Comparison of ENCODE assay signal across 17 mouse cellular contexts in the genomic region with DNA sequence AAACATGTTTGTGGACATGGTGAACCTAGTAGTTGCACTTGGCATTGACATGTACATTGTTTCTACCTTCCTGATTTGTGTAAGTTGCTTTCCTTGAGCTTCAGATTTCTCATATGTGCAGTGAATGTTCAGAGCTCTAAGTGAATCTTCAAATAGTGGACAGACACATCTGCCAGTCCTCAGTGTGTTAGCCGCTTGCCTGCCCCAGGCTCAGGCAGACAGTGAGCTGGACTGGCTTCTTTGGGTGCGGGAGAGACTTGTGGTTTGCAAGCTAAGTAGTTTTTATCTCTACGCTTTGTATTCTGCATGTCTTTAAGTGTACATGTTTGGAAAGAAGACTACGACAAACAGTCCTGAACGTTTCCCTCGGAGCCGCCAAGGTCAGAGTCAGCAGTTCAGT. TPM values are rescaled to one million over a fixed set of nuclear protein-coding genes. Genes with fewer than 3 reads are reported as not detected.
DNase-seq lines count a peak whose midpoint lies in the region; ATAC-seq and TF ChIP-seq lines count a peak whose summit lies in the region.
"Had no signal": no experiment of that assay in that cellular context is flagged by ENCODE, and none has a peak within 500 bp of the region (broad histone marks: within the 10 kb centered on the region; RNA-seq: fewer than 3 reads in every experiment).

No protein-coding gene starts in this region.

- no peak for TF ChIP-seq EP300 in liver, postnatal 0 days (IDR thresholded peaks at IDR 0.05; ENCODE audit: low read depth)

- H3K4me3 ChIP-seq in heart, embryonic 15.5 days, result no peak overlapping the region
- no peak overlapping the region for H3K4me3 ChIP-seq in lung, embryonic 15.5 days
- H3K4me3 ChIP-seq in liver, embryonic 11.5 days (ENCODE audit: low read depth, low read length), result no peak overlapping the region
- 0 out of 2 replicates have a peak overlapping the region, but pooled peaks have one; percentile 4 for H3K4me3 ChIP-seq in liver, postnatal 0 days (ENCODE audit: low read depth, low read length)
- H3K4me3 ChIP-seq in left cerebral cortex, adult 2 months, result no peak overlapping the region
- H3K4me3 ChIP-seq: embryonic facial prominence, embryonic 13.5 days; hindbrain, embryonic 12.5 days; midbrain, embryonic 15.5 days had no signal

- H3K4me2 ChIP-seq in heart, embryonic 15.5 days, result no peak overlapping the region
- H3K4me2 ChIP-seq in lung, embryonic 15.5 days, result no peak overlapping the region
- peak overlapping the region; percentile 26 for H3K4me2 ChIP-seq in liver, embryonic 11.5 days
- H3K4me2 ChIP-seq in liver, postnatal 0 days (ENCODE audit: low read depth, low read length), result peak overlapping the region; percentile 53
- H3K4me2 ChIP-seq: hindbrain, embryonic 12.5 days; midbrain, embryonic 15.5 days had no signal

- H3K9ac ChIP-seq in heart, embryonic 15.5 days, result no peak overlapping the region
- H3K9ac ChIP-seq in lung, embryonic 15.5 days, result no peak overlapping the region
- no peak overlapping the region for H3K9ac ChIP-seq in liver, embryonic 11.5 days (ENCODE audit: low read depth, low read length)
- peak overlapping the region; percentile 34; the same call in 1 of the 2 replicates for H3K9ac ChIP-seq in liver, postnatal 0 days (replicated peaks)
- H3K9ac ChIP-seq: embryonic facial prominence, embryonic 13.5 days; hindbrain, embryonic 12.5 days; midbrain, embryonic 15.5 days had no signal

- intact Hi-C loops in left cerebral cortex, adult 2 months (cut with DNase I), result no loop called here

- H3K27me3 ChIP-seq in heart, embryonic 15.5 days, result no peaks in the 10 kb centered on the region
- no peaks in the 10 kb centered on the region for H3K27me3 ChIP-seq in lung, embryonic 15.5 days
- no peaks in the 10 kb centered on the region for H3K27me3 ChIP-seq in liver, embryonic 11.5 days (replicated peaks; ENCODE audit: control insufficient read depth, insufficient read depth, low read length)
- H3K27me3 ChIP-seq in liver, postnatal 0 days (ENCODE audit: insufficient read depth, low read length), result no peaks in the 10 kb centered on the region
- H3K27me3 ChIP-seq: embryonic facial prominence, embryonic 13.5 days; hindbrain, embryonic 12.5 days; midbrain, embryonic 15.5 days; Patski had no signal

- WGBS in heart, embryonic 15.5 days, result 64% methylated on average over 7 of the region's 7 CpGs
- WGBS in lung, embryonic 15.5 days, result 39% methylated on average over 7 of the region's 7 CpGs
- 63% methylated on average over 7 of the region's 7 CpGs for WGBS in liver, embryonic 11.5 days
- 36% methylated on average over 7 of the region's 7 CpGs for WGBS in liver, postnatal 0 days (ENCODE audit: insufficient replicate concordance)

- H3K9me3 ChIP-seq in heart, embryonic 15.5 days (replicated peaks), result no peaks in the 10 kb centered on the region
- H3K9me3 ChIP-seq in lung, embryonic 15.5 days, result no peaks in the 10 kb centered on the region
- H3K9me3 ChIP-seq in liver, embryonic 11.5 days (ENCODE audit: control insufficient read depth, low read length), result no peaks in the 10 kb centered on the region
- no peaks in the 10 kb centered on the region for H3K9me3 ChIP-seq in liver, postnatal 0 days (ENCODE audit: low read length)
- H3K9me3 ChIP-seq: embryonic facial prominence, embryonic 13.5 days; hindbrain, embryonic 12.5 days; midbrain, embryonic 15.5 days had no signal

- TF ChIP-seq CTCF in liver, postnatal 0 days (IDR thresholded peaks at IDR 0.05; ENCODE audit: low read depth), result no peak
- TF ChIP-seq CTCF in left cerebral cortex, adult 2 months (IDR thresholded peaks at IDR 0.05), result no peak

- H3K27ac ChIP-seq in heart, embryonic 15.5 days, result peak overlapping the region; percentile 28; the same call in 1 of the 2 replicates
- peak overlapping the region; percentile 38 for H3K27ac ChIP-seq in lung, embryonic 15.5 days
- peak overlapping the region; percentile 16; the same call in 1 of the 2 replicates for H3K27ac ChIP-seq in liver, embryonic 11.5 days (ENCODE audit: low read depth, low read length)
- H3K27ac ChIP-seq in liver, postnatal 0 days (ENCODE audit: low read depth), result peak overlapping the region; percentile 74
- no peak overlapping the region for H3K27ac ChIP-seq in left cerebral cortex, adult 2 months
- H3K27ac ChIP-seq: embryonic facial prominence, embryonic 13.5 days; hindbrain, embryonic 12.5 days; macrophage; midbrain, embryonic 15.5 days had no signal

- H3K4me1 ChIP-seq in heart, embryonic 15.5 days (replicated peaks), result peaks cover 85% of the 10 kb centered on the region
- peaks cover 69% of the 10 kb centered on the region for H3K4me1 ChIP-seq in lung, embryonic 15.5 days
- peaks cover 85% of the 10 kb centered on the region for H3K4me1 ChIP-seq in liver, embryonic 11.5 days (replicated peaks; ENCODE audit: control insufficient read depth, insufficient read depth, low read length)
- peaks cover 66% of the 10 kb centered on the region for H3K4me1 ChIP-seq in liver, postnatal 0 days (ENCODE audit: insufficient read depth)

- ATAC-seq in heart, embryonic 15.5 days (replicated peaks; ENCODE audit: insufficient number of reproducible peaks, insufficient read depth, low FRiP score, low read depth), result no peak
- no peak for ATAC-seq in lung, embryonic 15.5 days (ENCODE audit: borderline replicate concordance, extremely low read depth, low FRiP score, low TSS enrichment)
- ATAC-seq in liver, embryonic 11.5 days (replicated peaks; ENCODE audit: low FRiP score), result no peak
- ATAC-seq in liver, postnatal 0 days, result no peak
- ATAC-seq: forebrain, embryonic 14.5 days; midbrain, embryonic 15.5 days; Patski had no signal

- no peaks in the 10 kb centered on the region for H3K36me3 ChIP-seq in heart, embryonic 15.5 days
- no peaks in the 10 kb centered on the region for H3K36me3 ChIP-seq in lung, embryonic 15.5 days
- H3K36me3 ChIP-seq in liver, embryonic 11.5 days (ENCODE audit: control insufficient read depth, insufficient read depth, low read length), result no peaks in the 10 kb centered on the region
- no peaks in the 10 kb centered on the region for H3K36me3 ChIP-seq in liver, postnatal 0 days (replicated peaks; ENCODE audit: insufficient read depth, low read length)
- H3K36me3 ChIP-seq: embryonic facial prominence, embryonic 13.5 days; hindbrain, embryonic 12.5 days; midbrain, embryonic 15.5 days had no signal

- DNase-seq in heart, adult 9 months (ENCODE audit: low spot score in 2 of 2), result no peak
- no peak for DNase-seq in lung, postnatal 10 days
- DNase-seq in liver, embryonic 11.5 days (ENCODE audit: low spot score), result no peak
- DNase-seq in liver, postnatal 0 days, result no peak
- no peak for DNase-seq in B cell, adult 2 months
- no peak for DNase-seq in left cerebral cortex, adult 2 months (ENCODE audit: extremely low spot score in 1 of 2, low spot score in 2 of 2)
- DNase-seq: cerebellum, adult 18-20 months; kidney, postnatal 4 days; right cerebral cortex, postnatal 14 days had no signal

RNA-seq across cellular contexts. Expression of a gene that starts 13.9 kb away (rescaled TPM):
- 49.9 and 57.6 TPM in 2 replicates for polyA plus RNA-seq in heart, embryonic 15.5 days (2015; fragmentation: Nextera tagmentation; extraction: Ambion mirVana)
- 49.8 and 57.2 TPM in 2 replicates for polyA plus RNA-seq in lung, embryonic 15.5 days (2015; fragmentation: Nextera tagmentation; extraction: Ambion mirVana)
- 62.8 and 64.5 TPM in 2 replicates for polyA plus RNA-seq in liver, embryonic 11.5 days (2014; fragmentation: Nextera tagmentation; extraction: Ambion mirVana)
- polyA plus RNA-seq in liver, postnatal 0 days (2015; fragmentation: Nextera tagmentation; extraction: Ambion mirVana), result 12.1 and 15.3 TPM in 2 replicates
- 10 to 100 TPM; 36.7 to 36.9 TPM for total RNA-seq in left cerebral cortex, adult 2 months (2021)

Comparison
In these comparisons a context has a peak if more than half of its experiments do, and no peak if none do; other contexts are left out.
1. H3K4me2 ChIP-seq: peak in liver, embryonic 11.5 days (single experiment) and liver, postnatal 0 days (single experiment); none in heart, embryonic 15.5 days (single experiment) and lung, embryonic 15.5 days (single experiment).